10 mouse cellular contexts compared by ENCODE assay signal in the genomic region with DNA sequence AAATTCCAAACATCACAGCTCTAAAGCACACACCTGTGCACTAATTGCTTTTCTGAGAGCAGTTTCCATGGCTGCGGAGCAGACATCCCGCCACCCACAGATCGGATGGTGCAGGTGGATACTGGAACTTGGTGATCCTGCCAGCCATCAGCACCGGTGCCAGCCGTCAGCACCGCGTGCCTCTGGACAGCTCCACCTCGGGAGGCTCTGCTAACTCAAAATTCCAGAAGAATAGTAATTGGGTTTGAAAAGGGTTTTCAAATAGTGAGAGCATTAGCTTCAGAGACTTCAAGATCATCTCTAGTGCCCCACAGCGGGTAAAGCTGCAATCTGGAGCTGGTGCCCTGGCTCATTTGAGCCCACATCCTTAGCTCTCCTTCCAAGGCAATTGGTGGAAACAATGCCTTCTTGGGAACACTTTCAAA.
DNase-seq lines count a peak whose midpoint lies in the region; ATAC-seq lines count a peak whose summit lies in the region.
"Had no signal": no experiment of that assay in that cellular context is flagged by ENCODE, and none has a peak within 500 bp of the region (broad histone marks: within the 10 kb centered on the region; RNA-seq: fewer than 3 reads in every experiment).

No protein-coding gene starts in this region.

- H3K9me3 ChIP-seq in heart, embryonic 11.5 days (replicated peaks; ENCODE audit: control insufficient read depth, low read length): no peaks in the 10 kb centered on the region
- H3K9me3 ChIP-seq in forebrain, embryonic 10.5 days: no peaks in the 10 kb centered on the region
- H3K9me3 ChIP-seq: limb, embryonic 13.5 days had no signal

- no peaks in the 10 kb centered on the region for H3K4me1 ChIP-seq in heart, embryonic 11.5 days (ENCODE audit: control insufficient read depth, insufficient read depth, low read length)
- no peaks in the 10 kb centered on the region for H3K4me1 ChIP-seq in forebrain, embryonic 10.5 days
- H3K4me1 ChIP-seq: limb, embryonic 13.5 days had no signal

- no peak overlapping the region for H3K9ac ChIP-seq in heart, embryonic 11.5 days (ENCODE audit: low read depth, low read length)
- H3K9ac ChIP-seq: limb, embryonic 13.5 days had no signal

- peak; percentile 14 for DNase-seq in heart, postnatal 4 days
- DNase-seq in WW6 (ENCODE audit: low read depth, low spot score): peak; percentile 7
- DNase-seq in forebrain, embryonic 10.5 days (ENCODE audit: extremely low spot score, low spot score): peak; percentile 21
- DNase-seq in layer of hippocampus, postnatal 36 days: peak; percentile 51 to 54
- no peak for DNase-seq in thymus, postnatal 14 days
- DNase-seq in lung, adult 18-20 months: no peak
- DNase-seq in gastrocnemius, postnatal 14 days: no peak

- ATAC-seq in heart, embryonic 11.5 days (replicated peaks; ENCODE audit: insufficient number of reproducible peaks, low FRiP score, low TSS enrichment): no peak

- H3K4me2 ChIP-seq in heart, embryonic 11.5 days: no peak overlapping the region
- H3K4me2 ChIP-seq: limb, embryonic 13.5 days had no signal

- intact Hi-C loops in gastrocnemius, postnatal 14 days (cut with DNase I; ENCODE audit: low total_unique reads): no loop called here

- H3K4me3 ChIP-seq in heart, embryonic 11.5 days (ENCODE audit: low read depth, low read length): no peak overlapping the region
- H3K4me3 ChIP-seq in forebrain, embryonic 10.5 days: no peak overlapping the region
- H3K4me3 ChIP-seq: heart, adult 2 months; limb, embryonic 13.5 days had no signal

- H3K27me3 ChIP-seq in heart, embryonic 11.5 days (ENCODE audit: control insufficient read depth, insufficient read depth, low read length): no peaks in the 10 kb centered on the region
- H3K27me3 ChIP-seq in forebrain, embryonic 10.5 days (ENCODE audit: poor library complexity, severe bottlenecking): no peaks in the 10 kb centered on the region

- no peak overlapping the region for H3K27ac ChIP-seq in heart, embryonic 11.5 days (ENCODE audit: low read depth, low read length)
- H3K27ac ChIP-seq in forebrain, embryonic 10.5 days: no peak overlapping the region
- H3K27ac ChIP-seq: heart, adult 2 months; limb, embryonic 13.5 days had no signal

- WGBS in heart, embryonic 11.5 days (ENCODE audit: insufficient replicate concordance): 32% methylated on average over 9 of the region's 9 CpGs
- WGBS in forebrain, embryonic 10.5 days: 34% methylated on average over 9 of the region's 9 CpGs

- no peaks in the 10 kb centered on the region for H3K36me3 ChIP-seq in heart, embryonic 11.5 days (ENCODE audit: control insufficient read depth, insufficient read depth, low read length)
- no peaks in the 10 kb centered on the region for H3K36me3 ChIP-seq in forebrain, embryonic 10.5 days (replicated peaks)
- H3K36me3 ChIP-seq: limb, embryonic 13.5 days had no signal

Comparison
In these comparisons a context has a peak if more than half of its experiments do, and no peak if none do; other contexts are left out.
1. DNase-seq: peak in heart, postnatal 4 days (single experiment), WW6 (single experiment), forebrain, embryonic 10.5 days (single experiment) and layer of hippocampus, postnatal 36 days (2 of 2); none in thymus, postnatal 14 days (single experiment), lung, adult 18-20 months (0 of 2) and gastrocnemius, postnatal 14 days (single experiment).